Mouse (Mus musculus): ENCODE measurements around the gene Otub1. TPM values are rescaled to one million over a fixed set of nuclear protein-coding genes. Genes with fewer than 3 reads are reported as not detected.

The Otub1 gene
- total RNA-seq (2015; ENCODE audit: low replicate concordance) (17.3 TPM in 2 replicates), total RNA-seq (2017; ENCODE audit: low replicate concordance) (15.5 and 23.1 TPM in 2 replicates)

DNA sequence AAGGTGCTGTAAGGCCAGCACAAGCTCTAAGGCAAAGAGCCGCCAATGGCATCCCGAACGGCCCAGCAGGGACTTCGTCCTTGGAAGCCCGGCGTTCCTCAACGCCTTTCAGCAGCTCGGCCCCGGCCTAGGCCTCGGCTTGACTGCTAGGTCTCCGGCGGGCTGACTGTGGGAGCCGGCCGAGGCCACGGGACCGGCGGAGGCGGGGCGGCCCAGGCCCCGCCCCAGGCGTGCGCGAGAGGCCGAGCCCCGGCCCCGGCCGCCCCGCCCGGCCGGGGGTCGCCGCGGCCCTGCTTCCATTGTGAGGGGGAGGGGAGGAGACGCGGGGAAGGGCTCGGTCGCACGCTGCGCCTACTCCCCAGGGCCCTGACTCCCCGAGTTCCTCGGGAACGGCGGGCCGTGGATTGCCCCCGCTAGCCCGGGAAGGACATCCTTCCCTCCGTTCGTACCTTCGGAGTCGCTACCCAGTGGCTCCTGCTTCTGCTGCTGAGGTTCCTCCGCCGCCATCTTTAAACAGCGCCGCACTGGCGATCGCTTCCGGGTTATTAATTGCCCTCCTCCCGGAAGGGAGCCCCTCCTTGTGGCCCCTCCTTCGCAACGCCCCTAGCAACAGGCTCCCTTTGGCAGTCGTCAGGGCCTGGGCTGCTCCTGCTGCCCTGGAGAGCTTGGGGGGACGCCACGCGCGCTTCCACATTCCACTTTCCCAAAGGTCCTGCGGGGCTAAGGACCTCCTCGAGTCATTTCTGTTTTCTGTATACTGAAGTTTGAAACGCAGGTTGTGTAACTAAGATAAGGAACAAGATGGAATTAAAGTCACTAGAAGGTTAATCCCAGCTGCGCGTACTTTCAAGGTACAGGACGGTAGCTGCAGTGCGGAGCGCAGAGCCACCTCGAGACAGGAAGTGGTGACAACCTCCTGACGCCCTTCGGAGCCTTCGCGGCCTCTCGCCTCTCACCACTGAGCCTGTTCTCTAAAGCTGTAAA lies at the start of gene Otub1:
Gene Otub1, minus strand, starts transcription at position 564 of the 984 bp plus-strand sequence.
- ATAC-seq (replicated peaks; ENCODE audit: low FRiP score, poor library complexity, severe bottlenecking), result peak; percentile 96

DNA sequence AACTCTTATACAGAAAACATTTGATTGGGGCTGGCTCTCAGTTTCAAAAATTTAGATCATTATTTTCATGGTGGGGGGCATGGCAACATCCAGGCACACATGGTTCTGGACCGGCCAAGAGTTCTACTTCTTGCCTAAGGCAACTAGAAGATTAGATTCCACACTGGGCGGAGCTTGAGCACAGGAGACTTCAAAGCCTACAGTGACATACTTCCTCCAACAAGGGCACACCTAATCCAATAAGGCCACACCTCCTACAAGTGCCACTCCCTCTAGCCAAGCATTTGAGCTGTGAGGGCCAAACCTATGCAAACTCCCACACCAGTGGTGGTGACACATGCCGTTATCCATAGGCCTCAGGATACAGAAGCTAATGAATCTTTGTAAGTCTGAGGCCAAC lies 39.9 kb upstream of the Otub1 start:
- ATAC-seq (replicated peaks; ENCODE audit: low FRiP score, poor library complexity, severe bottlenecking), result no peak

DNA sequence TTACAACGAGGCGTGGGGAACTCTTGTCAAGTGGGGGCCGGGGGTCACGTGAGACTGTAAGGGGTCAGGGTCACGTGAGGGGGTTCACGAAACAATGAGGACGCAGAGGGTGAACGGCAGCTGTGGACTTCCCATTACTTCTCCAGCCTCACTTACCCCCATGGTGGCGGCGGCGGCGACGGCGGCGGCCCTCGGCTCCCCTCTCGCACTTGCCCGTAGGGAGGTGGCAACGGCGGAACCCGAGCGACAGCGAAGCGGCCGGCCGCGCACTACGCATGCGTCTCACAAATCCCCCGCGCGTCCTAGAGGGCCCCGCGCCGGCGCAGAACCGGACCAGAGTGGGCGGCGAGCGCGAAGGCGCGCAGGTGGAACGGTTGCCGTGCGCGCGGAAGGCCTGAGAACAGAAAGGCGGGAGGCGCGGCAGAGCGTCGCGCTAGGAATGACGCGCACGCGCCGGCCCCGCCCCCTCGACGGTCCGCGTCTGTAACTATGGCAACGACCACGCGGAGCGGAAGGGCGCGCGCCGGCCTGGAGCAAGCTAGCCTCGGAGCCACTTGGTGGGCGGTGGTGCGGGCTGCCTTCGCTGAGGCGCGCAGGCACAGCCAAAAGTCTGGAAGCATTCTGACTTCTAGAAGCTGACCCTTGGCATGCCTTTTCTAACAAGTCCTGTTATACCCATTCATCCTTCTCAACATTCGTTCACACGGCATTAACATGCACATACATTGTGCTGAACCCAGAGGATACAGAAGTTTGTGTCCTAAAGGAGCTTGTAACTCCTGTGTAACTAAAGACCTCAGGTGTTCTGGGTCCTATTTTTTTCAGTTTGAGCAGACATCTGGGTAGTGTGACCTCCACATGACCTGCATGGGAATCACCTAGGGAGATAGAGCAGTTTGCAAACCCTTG lies 34.9 kb upstream of the Otub1 start, which contains the start of gene Naa40:
Gene Naa40, minus strand, starts transcription at position 402 of the 909 bp plus-strand sequence.
- ATAC-seq (replicated peaks; ENCODE audit: low FRiP score, poor library complexity, severe bottlenecking), result peak; percentile 90

DNA sequence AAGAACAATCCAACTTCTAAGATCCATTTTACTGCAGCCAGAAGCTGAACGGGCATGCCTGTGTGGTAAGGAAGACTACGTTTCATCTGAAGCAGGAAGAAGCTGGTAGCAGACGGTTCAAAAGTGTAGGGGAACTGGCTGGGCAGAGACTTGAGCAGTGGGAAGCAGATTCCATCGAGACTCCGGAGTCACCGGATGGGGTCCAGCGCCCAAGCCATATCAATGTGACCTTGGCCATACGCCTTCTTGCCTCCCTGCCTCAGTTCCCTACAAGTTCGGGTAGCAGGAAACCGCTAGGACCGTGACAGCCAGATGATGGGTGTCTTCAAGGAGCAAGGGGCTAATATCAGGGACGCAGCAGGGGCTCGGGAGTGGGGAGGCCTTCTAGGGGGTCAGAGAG lies 34.2 kb upstream of the Otub1 start:
- ATAC-seq (replicated peaks; ENCODE audit: low FRiP score, poor library complexity, severe bottlenecking), result peak; percentile 24

DNA sequence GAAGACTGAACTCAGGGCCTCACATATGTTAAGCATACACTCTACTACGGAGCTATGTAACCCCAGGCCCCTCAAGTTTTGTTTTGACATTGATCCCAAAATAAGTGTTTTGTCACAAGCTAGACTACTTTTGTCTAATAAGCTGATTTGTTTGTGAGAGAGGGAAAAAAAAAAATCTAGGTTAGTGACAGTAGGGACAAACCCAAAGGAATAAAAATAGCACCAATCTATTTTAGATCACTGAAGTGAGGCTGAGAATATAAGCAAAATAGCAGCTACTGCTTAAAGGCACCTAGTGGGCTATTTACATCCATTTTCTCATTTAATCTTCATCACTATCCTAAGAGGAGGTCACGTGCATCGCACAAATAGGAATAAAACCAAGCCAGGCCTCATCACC lies 33.5 kb upstream of the Otub1 start:
- ATAC-seq (replicated peaks; ENCODE audit: low FRiP score, poor library complexity, severe bottlenecking), result no peak

DNA sequence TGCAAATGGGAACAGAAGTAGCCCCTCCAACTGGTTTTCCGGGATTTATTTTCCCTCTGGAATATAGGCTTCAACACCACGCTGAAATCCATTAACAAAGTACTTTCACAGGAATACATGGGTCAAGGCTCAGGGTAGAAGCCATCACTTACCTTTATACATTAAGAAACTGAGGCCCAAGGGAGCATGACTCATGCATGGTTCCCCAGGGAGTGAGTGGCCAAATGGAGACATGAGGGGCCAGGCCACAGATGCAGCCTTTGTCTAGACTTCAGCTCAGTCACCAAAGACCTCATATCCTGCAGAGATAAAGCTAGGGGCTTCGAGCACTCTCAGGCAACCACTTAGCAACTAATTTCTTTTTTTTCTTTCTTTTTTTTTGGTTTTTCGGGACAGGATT lies 30.6 kb upstream of the Otub1 start:
- no peak for ATAC-seq (replicated peaks; ENCODE audit: low FRiP score, poor library complexity, severe bottlenecking)

DNA sequence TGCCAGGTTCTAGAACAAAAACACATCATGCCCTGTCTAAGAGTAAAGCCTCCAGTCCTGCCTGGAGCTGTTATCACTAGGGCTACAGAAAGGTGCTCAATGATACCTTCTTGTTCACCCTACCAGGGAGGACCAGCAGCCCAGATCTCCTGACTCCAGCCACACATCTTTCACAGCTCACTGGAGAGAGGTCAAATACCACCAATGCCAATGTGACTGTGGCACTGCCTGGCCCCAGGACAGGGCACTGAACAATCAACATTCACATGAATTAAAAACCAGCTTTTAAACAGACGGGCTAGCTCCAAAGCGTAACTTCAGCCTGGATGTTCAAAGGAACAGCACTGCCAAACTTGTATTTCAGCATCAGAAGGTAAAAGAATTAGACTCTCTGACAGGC lies 29.9 kb upstream of the Otub1 start:
- no peak for ATAC-seq (replicated peaks; ENCODE audit: low FRiP score, poor library complexity, severe bottlenecking)

DNA sequence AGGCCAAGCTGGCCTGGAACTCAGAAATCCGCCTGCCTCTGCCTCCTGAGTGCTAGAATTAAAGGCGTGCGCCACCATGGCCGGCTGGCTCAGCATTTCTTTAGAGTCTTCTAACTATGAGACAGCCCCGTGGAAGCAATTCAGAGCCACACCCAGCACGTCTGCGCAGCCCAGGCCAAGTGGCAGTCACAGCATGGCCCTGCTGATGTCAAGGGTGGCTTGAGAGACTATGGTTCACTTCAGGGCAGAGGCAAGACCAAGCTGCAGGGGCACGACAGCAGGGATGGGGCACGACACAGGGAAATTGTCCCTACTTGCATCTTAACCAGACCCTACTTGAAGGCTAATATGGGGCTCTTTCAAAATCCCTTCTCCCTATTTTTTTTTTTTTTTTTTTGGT lies 29.3 kb upstream of the Otub1 start:
- no peak for ATAC-seq (replicated peaks; ENCODE audit: low FRiP score, poor library complexity, severe bottlenecking)

DNA sequence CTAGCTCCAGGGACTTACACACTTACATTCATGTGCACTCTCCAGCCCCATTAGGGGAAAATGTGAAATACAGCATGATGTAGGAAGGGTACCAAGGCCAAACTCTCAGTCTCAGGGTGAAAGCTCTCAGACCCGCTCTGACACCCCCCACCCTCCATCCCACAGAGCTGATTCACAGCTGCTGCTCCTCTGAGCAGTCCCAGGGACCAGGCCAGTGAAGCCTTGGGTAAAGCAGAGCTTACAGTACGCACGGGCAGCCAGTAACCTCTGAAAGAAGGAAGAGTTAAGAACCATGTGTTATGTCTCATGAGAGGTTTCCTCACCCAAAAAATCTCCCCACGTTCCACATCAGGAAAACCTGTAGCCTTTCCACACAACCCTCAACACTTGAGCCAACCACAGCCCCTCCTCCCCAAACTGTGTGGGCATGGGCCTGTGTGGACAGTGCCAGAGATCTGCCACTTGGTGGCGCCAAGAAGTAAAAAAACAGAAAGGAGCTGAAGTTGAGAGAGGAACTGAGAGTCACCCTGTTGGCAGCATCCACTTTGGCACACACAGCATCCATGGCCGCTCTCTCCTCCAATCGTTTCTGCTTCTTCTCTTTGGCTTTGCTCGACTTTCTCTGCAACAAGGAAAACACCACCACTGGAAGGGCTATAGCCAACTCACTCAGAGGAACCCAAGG lies 28.6 kb upstream of the Otub1 start:
- ATAC-seq (replicated peaks; ENCODE audit: low FRiP score, poor library complexity, severe bottlenecking), result peak; percentile 73

DNA sequence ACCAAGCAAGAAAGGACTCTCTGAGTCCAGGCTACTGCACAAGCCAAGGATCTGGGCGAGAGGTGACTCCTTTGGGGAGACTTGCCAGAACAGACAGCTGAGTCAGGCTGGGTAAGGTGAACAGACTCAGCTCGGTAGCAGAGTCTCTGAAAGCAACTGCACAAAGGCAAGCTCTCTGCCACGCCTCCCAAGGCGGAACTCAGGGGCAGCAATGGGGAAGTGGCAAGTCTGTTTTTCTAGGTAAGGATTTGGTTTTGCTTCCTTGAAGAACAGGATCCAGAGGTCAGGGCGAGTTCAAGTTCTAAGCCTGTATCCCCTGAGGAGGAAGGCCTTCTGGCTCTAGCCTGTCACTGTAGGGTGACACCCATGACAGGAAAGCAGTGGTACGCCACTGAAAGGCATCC lies 20.4 kb upstream of the Otub1 start:
- no peak for ATAC-seq (replicated peaks; ENCODE audit: low FRiP score, poor library complexity, severe bottlenecking)

DNA sequence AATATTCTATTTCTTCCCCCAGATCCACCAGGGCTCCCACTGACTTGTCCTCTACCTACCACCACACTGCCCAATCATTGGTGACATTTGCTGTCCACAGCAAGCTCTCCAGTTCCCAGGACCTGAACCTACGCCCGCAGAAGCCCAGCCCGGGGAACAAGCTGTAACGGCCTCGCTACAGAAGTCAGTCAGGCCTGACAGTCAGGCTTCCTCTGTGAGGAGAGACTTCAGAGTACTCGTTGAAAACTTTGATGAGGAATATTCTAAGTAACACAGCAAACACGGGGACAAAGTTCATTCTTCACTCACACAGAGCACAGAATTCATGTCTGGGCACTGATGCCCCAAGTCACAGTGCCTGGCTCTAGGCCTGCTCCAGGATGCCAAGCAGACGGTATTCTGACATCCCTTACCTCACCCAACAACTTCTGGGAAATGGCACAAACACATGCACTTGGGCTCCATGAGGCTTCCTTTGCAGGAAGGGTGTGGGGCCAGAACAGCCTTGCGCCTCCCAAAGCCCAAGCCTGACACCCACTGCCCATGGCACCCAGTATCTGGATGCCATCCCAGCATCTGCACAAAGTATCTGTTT lies 19.1 kb upstream of the Otub1 start:
- no peak for ATAC-seq (replicated peaks; ENCODE audit: low FRiP score, poor library complexity, severe bottlenecking)

DNA sequence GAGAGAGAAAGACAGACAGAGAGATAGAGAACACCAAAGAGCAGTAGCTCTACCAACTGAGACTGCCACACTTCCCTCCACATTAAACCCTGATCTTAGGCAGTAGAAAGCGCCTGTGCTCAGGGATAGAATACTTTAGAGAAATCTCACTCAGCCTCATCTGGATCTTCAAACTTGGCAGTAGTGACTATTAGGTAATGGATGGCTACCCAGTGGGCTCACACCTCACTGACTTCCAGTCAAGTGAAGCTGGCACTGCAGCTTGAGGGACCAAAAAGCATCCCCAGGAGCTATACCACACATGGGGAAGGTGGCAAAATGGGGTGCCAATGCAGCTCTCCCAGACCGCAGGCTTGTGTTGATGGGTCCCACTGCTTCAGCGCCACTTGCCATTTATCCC lies 18.1 kb upstream of the Otub1 start:
- no peak for ATAC-seq (replicated peaks; ENCODE audit: low FRiP score, poor library complexity, severe bottlenecking)

DNA sequence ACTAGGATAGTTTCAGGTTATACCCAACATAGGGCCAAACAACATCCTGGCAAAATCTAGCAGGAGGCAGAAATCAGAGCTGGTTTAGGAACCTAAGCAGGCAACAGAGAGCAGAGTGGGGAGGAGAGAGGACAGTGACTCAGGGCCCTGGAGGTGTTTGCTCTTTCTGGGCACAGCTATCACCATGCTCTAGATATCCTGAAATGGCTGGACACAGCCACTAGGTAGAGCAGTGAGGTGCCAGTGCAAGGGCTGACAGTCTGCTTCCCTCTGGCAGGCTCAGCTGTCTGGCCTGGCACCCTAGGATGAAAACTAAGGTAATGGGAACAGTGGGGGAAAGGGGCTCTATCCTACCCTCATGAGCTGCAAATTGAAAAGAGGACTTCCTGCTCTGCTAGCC lies 17.4 kb upstream of the Otub1 start:
- no peak; the same call in 1 of the 2 replicates for ATAC-seq (replicated peaks; ENCODE audit: low FRiP score, poor library complexity, severe bottlenecking)

DNA sequence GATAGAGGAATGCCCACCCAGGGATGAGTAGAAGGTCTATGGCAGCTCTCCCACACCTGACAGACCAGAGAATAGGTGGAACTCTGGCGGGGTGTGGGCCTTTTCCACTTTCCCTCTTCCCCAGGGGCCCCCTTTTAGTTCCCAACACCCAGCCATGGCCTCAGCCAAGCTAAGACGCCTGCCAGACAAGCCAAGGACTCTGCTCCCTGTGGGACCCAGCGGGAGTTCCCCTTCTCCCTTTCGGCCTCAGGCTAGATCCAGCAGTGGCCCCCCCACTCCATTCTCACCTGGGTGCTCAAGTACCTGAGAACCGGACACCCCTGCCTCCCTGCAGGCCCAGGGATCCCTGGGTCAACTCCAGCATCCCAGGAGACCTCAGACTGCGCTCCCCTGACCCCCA lies 16.1 kb upstream of the Otub1 start:
- ATAC-seq (replicated peaks; ENCODE audit: low FRiP score, poor library complexity, severe bottlenecking), result no peak

DNA sequence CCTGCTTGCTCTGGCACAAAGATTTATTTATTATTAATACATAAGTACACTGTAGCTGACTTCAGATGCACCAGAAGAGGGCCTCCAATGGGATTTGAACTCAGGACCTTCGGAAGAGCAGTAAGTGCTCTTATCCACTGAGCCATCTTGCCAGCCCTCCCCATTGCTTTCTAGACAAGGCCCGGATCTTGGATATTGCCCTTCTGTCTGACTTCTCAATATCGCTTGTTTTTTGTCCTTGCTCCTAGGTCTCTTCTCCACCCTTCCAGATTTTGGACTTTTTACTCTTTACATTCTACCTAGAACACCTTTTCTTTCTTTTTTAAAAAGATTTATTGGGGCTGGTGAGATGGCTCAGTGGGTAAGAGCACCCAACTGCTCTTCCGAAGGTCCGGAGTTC lies 12.6 kb upstream of the Otub1 start:
- no peak for ATAC-seq (replicated peaks; ENCODE audit: low FRiP score, poor library complexity, severe bottlenecking)

DNA sequence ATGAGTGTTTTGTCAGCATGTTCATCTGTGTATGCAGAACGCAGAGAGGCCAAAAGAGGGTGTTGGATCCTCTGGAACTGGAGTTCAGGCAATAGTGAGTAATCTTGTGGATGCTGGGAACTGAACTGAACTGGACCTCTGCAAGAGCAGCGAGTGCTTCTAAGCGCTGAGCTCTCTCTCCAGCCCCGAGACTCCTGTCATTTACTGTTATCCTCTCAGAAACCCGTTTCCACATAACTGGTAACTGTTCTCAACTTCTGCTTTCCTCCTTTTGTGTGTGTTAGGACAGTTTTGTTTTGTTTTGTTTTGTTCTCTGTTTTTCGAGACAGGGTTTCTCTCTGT lies 11.8 kb upstream of the Otub1 start:
- ATAC-seq (replicated peaks; ENCODE audit: low FRiP score, poor library complexity, severe bottlenecking), result peak; percentile 41

DNA sequence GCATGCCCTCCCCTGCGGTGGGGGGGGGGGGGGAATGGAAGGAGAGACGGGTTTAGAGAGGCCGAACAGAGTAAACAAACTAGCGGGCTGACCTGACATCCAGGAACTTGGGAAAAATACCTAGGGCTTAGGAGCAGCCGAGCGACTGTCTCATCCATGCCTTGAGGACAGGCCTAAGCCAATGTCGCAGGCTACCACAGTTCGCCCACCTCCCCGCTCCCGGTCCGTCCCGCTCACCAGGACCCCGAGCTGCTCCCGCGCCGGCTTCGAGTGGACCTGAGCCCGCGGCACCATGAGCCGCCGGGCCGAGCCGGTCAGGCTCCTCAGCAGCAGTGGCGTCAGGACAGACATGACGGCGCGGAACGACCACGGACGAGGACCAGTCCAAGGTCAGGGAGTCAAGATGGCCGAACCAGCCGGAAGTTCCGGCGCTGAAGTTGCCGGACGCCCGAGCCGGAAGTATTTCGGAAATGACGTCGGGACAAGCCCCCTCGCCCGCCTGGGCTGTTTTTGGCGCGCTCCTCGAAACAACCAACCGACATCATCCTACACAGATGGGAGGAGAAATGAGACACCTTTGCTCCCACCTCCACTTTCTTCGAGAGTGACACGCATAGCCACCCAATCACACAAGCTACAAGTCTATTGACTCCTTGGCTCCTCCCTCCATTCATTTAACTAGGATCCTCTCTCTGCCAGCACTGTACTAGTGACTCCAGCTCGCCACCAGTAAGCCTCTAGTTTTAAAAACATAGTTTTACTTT lies 11.2 kb upstream of the Otub1 start, which contains the start of gene Cox8a:
Gene Cox8a, minus strand, starts transcription at position 455 of the 764 bp plus-strand sequence.
- peak; percentile 99 for ATAC-seq (replicated peaks; ENCODE audit: low FRiP score, poor library complexity, severe bottlenecking)

DNA sequence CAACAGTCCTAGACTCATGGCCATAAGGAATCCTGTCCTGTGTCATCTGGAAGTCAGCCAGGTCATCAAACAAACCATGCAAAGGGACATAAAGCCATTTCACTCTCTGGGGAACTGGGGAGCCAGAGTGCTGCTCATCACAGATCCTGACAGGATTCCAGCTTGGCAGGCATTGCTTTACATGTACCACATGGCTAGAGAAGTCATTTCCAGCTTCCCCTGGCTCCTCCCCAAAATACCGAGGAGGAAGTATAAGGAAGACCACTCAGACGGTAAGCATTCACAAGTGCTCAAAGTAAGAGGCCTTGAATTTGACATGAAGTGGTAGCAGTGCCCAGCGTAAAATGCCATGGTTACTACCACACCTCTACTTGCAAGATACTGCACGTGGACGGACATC lies 8.4 kb upstream of the Otub1 start:
- no peak for ATAC-seq (replicated peaks; ENCODE audit: low FRiP score, poor library complexity, severe bottlenecking)

DNA sequence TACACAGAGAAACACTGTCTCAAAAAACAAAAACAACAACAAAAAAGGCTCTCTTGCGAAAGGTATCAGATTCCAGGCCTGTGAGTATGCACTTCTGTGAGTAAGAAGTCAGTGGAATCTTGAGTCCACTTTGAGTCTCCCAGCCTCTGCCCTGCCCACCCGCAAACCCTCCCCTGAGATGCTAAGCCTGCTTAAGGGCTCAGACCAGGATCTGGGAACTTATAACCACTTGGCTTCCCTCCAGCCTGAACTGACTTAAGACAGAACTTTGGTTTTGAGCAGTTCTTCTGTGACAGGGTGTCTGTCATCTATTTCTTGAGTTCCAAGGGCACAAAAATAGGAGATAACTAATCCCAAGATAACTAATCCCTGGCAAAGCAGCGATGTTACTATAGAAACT lies 6.9 kb upstream of the Otub1 start:
- no peak for ATAC-seq (replicated peaks; ENCODE audit: low FRiP score, poor library complexity, severe bottlenecking)

All from erythroblast, adult 5-6 weeks (primary cell).